Mouse (Mus musculus) layer of hippocampus, adult 9-11 months (tissue): Measurements from ENCODE around the gene Stub1.

ENCODE experiments used
- DNase-seq: peaks from one replicate; pipeline ENCODE4 v3.0.0; 2022

Gene Stub1

DNA sequence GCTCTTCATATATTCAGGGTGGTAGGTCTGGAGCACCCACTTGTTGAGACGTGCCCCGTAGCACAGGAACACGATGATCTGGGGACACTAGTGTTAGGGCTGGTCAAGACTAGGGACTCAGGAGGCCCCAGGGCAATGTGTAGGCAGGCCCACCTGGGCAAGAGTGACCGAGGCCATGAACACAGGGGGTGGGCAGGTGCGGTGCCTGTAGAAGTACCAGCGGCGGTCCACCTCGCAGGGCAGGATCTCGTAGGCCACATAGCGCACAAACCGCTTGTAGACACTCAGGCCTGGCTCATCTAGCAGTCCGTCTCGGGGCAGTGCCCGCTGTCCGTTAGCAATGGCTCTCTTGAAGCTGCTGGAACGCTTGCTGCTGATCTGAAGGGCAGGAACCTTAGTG lies 2.6 kb upstream of the Stub1 start:
- DNase-seq: no peak

DNA sequence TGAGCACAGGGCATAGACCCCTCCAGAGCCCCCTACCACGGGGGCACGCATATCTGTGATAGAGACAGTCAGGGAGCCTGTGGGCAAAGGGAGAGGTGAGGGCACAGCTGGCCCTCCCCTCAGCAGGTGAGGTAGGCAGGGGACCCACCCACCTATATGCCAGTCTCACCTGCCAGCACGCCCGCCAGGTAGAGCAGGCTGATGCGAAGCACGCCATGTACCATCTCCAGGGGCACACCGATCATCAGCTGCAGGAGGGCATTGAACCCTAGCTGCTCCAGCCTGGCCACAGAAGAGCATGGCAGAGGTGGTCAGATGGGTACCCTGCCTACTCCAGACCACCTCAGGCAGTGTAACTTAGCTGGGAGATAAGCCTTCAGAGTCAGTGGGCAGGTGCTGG lies 2.1 kb upstream of the Stub1 start:
- DNase-seq: no peak

DNA sequence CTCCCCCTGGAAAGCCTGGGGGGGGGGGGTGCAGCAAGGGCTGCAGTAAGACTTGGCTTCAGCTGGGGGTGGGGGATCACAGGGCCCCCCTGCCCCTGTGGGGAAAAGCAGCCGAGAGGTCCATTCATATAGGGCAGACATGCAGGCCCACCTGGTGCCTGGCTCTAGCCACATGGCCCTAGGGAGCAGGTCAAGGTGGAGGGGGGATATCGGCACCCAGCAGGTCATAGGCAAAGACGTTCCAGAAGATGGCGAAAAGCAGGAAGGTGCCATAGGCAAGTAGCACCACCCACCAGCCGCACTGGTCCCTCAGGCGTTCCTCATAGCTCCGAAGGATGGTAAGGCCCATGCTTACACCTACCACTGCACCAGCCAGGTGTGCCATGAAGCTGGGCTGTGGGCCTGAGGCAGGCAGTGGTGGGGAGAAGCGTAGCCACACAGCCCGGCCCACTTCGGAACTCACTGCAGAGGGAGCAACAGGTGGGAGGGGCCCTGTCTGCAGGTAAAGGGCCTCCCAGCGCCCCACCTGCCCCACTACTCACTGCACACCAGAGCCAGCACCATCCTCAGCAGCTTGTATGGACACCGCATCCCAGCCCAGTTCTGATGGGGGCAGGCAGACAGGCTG lies 1.5 kb upstream of the Stub1 start:
- DNase-seq: no peak

DNA sequence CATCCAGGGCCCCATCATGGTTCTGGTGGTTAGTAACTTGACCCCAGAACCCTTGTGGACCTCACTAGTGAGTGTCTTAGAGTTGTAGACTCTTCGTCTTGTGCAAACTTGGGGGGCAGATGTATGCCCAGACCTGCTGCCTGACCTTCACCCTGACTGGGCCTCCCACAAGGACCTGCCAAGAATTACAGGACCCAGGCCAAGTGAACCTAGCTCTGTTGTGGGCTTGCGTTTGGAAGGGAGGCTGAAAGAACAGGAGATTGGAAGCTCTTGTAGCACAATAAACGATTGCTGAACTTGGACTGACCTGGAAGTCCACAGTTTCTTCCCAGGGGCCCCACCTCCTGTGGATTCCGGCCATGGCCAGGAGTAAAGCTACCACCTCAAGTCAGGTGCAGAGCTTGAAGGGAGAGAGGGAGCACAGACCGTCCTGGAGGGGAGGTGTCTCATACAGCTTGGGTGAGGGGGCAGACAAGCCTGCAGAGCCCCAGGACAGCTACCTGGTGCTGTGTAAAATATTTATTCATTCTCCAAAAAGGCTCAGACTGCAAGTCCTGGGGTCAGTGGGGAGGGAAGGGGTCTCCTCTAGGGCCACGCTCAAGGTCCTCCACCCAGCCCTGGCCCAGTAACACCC lies 874 bp upstream of the Stub1 start:
- no peak for DNase-seq

DNA sequence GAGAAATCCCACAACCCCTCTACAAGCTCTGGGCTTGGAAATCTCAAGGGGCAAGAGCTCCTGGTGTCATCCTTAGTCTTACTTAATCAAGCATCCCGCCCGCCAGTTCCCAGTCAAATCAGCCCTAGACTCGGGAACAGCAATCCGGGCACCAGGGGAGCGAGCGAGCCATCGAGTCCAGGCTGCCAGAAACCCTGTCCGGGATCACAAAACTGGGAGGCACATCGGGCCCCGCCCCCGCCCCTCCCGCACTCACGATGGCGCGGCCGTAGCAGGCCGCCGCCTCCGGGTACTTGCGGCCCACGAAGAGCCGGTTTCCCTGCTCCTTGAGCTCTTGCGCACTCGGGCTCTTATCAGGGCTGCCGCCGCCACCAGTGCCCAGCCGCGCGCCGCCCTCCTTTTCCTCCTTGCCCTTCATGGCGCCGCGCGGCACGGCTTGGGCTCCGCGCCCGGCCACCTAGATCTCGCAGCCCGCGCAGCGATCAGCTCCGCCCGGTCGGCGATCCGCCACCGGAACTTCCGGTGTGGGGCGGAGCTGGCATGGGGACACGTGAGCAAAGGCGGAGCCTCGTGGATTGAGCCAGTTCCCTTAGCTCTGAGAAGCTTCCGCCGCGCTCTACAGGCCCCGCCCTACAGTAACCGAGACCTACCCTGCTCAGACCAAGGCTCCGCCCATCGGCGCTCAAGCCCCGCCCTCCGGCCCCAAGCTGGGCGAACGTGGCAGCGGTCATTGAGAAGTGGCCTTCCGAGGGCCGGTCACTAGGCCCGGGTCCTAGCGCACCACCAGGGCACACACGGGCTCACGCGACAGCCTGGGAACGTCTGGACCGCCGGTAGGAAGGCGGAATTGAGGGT lies 541 bp downstream of the Stub1 start:
- peak; percentile 100 for DNase-seq

DNA sequence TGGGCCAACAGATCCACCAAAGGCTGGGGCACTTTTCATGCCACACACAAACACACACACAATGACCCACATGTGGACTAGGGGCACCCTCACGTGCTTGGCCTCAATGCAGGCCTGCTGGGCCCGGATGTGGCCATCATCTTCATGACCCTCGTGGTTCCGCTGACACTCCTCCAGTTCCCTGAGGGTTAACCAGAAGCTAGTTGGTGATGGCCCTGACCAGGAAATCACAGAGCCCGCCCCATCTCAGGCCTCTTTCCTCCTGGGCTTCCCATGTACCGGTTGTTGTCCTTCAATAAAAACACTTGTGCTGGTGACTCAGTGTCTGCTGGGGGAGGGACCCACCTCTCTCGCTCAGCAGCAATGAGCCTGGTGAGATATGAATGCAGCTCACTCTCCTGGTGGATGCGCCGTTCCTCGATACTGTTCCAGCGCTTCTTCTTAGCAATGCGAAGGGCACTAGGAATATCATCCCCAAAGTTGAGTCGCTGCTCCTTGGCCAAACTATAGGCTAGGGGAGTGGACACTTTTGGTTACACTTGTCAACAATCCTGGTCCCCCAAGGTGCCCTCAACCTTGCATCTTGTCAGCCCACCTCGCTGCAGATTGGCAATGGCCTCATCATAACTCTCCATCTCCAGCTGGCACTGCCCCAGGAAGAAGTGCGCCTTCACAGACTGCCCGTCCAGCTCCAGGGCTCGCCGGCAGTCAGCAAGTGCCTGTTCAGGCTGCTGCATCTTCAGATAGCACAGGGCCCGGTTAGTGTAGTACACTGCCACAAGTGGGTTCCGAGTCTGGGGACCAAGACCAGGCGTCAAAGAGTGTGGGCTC lies 1.5 kb downstream of the Stub1 start:
- DNase-seq: no peak

DNA sequence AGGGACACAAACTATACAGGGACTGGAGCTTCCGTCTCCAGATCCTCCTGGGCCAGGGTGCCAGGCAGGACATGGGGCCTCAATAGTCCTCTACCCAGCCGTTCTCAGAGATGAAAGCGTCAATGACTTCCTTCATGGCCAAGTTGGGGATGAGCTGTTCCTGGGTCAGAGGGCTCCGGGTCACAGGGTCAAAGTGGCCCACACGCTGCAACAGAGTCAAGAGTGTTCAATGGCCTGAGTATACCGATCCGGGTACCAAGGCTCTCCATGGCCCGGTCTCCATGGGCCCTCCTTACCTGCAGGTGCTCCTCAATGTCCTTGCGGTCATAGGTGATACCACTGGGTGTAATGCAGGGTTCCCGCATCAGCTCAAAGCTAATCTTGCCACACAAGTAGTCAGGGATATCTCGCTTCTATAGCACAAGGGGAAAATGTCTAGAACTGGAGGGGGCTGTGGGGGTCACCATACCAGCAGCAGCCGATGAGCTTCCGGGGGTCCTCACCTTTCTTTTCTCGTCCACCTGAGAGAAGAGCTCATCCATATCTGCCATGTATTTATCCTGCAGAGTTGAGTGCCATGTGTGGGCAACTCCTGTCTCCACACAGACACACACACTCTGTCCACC lies 2.3 kb downstream of the Stub1 start:
- DNase-seq: no peak

DNA sequence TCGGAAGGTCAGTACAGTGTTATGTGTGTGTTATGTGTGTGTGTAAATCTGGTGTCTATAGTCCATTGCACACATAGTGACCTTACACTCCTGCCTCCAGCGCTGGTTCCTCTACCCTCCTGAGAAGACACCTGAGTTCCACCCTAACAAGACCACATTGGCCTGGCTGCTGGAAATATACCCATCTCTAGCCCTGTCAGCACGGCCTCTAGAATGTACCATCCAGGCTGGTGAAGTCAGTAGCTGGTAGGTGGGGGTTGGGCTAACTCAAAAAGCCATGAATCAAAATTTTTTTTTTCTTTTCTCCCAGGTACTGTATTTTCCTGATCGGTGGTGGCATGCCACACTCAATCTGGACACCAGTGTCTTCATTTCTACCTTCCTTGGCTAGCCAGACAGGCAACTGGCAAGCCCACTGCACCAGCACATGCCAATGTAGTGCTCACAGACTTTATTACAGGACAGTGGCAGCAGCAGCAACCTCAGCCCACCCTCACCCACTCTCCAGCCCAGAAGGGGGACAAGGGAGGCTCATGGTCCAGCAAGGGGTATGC lies 2.9 kb downstream of the Stub1 start:
- DNase-seq: no peak

DNA sequence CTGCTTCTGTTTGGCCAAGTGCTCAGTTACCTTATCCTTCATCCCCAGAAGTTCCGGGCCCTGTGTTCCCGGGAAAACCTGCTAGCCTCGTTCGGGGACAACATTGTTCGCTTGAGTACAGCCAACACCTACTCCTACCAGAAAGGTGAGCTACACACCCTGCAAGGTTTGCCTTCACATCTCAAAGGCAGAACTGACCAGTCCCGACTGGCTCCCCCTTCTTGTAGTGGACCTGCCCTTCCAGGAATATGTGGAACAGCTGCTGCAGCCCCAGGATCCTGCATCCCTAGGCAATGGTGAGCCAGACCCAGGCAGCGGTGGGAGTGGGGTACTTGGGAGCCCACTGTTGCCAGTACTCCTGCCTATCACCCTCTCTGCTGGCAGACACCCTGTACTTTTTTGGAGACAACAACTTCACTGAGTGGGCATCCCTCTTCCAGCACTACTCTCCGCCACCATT lies 3.6 kb downstream of the Stub1 start:
- no peak for DNase-seq

DNA sequence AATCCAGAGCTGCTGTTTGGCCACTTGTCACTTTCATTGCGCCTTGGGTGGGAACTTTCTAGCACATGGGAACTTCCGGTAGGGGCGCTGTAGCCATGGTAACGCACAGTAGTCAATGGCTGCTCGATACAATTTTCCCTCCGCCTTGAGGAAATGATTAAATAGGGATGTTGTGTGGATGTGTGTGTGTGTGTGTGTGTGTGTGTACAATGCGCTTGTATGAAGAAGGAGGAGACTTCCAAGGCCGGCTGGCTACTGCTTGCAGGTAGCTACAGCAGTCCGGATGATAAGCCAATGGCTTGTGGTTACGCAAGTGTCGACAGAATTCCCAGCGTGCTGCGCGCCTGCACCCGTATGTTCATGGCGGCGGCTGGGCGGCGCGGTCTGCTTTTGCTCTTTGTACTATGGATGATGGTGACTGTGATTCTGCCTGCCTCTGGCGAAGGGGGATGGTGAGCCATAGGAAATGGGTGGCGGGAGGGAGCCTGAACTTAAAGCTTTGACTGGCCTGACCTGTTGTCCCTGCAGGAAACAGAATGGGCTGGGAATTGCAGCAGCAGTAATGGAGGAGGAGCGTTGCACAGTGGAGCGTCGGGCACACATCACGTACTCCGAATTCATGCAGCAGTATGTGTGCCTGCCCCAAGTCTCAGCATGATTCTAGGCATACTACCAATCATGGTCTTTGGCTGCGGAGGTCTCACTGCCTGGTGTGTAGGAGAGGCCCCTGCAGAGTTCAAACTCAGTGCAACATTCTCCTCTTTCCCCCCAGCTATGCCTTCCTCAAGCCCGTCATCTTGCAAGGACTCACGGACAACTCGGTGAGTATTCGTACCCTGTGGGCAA lies 4.3 kb downstream of the Stub1 start, which contains the start of gene Jmjd8:
Jmjd8 (plus strand) TSS at position 156 of the 846 bp plus-strand sequence.
- peak; percentile 87 for DNase-seq

DNA sequence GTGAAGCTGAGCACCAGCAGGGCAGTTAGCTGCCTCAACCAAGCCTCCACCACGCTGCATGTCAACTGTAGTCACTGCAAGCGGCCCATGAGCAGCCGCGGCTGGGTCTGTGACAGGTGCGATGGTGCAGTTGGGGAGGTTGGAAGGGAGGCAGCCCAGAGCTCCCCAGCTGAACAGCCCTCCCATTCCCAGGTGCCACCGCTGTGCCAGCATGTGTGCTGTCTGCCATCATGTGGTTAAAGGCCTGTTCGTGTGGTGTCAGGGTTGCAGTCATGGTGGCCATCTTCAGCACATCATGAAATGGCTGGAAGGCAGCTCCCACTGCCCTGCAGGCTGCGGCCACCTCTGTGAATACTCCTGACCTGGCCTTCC lies 5.0 kb downstream of the Stub1 start:
- DNase-seq: no peak

DNA sequence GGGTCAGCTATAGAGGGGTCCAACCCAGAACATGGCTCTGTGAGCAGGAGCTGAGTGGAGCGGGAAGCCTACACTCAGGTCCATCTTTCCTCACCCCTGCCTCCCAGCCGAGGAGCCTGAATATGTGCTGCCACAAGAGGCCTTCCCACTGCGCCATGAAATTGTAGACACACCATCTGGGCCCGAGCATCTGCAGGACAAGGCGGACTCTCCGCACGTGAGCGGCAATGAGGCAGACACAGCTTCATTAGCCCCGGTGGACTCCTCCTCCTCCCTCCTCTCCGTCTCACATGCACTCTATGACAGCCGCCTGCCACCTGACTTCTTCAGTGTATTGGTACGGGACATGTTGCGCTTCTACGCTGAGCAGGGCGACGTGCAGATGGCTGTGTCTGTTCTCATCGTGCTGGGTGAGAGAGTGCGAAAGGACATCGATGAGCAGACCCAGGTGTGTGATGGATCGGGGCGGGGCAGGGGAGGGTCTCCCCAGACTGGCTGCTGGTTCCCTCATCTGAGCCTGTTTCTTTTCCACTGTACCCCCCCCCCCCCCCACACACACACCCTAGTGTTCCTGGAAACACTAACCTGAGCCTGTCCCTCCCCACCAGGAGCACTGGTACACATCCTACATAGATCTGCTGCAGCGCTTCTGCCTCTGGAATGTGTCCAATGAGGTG lies 5.5 kb downstream of the Stub1 start:
- no peak for DNase-seq

DNA sequence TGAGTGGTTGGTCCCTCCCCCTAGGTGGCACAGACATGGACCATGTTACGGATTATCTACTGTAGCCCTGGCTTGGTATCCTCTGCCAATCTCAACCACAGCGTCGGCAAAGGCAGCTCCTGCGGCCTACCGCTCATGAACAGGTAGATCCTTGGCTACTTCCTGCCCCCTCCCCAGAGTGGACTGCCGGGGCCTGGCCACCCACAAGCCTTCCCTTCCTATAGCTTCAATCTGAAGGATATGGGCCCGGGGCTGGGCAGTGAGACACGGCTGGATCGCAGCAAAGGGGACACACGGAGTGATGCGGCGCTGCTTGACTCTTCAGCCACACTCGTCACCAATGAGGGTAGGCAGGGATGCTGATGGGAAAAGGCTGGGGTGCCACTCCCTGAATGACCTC lies 6.2 kb downstream of the Stub1 start:
- DNase-seq: no peak

DNA sequence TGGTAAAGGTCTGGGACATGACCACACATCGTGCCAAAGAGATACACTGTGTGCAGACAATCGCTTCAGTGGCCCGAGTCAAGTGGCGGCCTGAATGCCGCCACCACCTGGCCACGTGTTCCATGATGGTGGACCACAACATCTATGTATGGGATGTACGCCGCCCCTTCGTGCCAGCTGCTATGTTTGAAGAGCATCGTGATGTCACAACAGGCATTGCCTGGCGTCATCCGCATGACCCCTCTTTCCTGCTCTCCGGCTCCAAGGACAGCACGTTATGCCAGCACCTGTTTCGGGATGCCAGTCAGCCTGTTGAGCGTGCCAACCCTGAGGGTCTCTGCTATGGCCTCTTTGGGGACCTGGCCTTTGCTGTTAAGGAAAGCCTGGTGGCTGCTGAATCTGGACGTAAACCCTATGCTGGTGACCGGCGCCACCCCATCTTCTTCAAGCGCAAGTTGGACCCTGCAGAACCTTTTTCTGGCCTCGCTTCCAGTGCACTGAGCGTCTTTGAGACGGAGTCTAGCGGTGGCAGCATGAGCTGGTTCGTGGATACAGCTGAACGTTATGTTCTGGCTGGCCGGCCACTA lies 7.1 kb downstream of the Stub1 start:
- no peak for DNase-seq

DNA sequence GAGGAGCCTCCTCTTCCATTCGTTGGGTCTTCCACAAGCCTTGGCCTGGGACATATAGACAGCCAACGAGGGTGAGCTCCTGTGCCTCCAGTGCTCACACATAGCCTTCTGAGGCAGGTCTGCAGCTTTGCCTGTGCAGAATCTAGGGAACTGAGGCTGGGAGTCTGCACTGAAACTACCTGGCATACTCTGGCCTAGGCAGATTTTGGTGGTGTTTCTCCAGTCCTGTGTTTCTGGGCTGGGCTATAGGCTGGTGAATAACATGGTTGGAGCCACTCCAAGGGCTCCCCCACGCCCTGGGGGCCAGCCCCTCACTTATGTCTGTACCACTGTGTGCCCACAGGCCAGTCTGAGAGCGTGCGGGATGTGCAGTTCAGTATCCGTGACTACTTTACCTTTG lies 7.9 kb downstream of the Stub1 start:
- DNase-seq: no peak

DNA sequence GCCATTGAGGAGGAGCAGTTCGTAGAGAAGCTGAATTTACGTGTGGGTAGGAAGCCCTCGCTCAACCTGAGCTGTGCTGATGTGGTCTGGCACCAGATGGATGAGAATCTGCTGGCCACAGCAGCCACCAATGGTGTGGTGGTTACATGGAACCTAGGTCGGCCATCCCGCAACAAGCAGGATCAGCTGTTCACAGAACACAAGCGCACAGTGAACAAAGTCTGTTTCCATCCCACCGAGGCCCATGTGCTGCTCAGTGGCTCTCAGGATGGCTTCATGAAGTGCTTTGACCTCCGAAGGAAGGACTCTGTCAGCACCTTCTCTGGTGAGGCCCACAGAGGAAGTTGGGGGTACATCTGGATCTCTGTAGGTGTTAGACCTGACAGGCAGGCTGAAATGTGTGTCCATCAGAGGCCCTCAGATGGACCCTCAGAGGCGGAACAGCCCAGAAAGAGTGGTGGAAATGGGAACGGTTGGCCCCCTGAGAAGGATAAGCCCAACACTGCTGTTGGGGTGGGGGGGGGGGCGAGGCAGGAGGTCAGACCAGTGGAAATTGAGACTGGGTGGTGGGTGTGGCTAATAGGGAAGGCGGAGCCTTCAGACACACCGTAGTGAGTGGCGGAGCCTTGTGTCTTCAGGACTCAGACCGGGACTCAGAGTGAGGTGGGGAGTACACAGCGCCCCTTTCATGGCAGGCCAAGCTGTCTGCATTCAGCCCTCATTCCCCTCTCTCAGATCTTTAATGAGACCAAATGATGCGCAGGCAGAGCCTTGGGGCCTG lies 8.7 kb downstream of the Stub1 start:
- DNase-seq: no peak

DNA sequence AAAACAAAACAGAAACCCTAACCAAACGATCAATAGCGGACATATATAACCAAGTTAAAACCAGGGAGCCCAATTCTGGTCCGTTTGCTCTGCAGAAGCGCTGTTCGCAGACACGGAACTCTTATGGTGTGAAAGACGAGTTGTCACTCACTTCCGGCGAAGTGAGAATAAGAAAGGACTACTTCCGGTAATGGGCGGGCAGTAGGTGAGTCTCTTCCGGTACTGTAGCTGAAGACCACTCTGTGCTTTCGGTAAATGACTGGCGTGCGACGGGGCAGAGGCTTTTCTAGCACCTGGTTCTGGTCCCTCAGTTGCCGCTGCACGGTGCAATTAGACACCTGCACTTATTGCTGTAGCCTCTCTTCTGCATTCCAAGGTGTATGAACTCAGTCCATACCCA lies 9.8 kb downstream of the Stub1 start, which contains the start of gene Wdr24:
Wdr24 (plus strand) TSS at position 176 of the 400 bp plus-strand sequence.
- peak; percentile 85 for DNase-seq

DNA sequence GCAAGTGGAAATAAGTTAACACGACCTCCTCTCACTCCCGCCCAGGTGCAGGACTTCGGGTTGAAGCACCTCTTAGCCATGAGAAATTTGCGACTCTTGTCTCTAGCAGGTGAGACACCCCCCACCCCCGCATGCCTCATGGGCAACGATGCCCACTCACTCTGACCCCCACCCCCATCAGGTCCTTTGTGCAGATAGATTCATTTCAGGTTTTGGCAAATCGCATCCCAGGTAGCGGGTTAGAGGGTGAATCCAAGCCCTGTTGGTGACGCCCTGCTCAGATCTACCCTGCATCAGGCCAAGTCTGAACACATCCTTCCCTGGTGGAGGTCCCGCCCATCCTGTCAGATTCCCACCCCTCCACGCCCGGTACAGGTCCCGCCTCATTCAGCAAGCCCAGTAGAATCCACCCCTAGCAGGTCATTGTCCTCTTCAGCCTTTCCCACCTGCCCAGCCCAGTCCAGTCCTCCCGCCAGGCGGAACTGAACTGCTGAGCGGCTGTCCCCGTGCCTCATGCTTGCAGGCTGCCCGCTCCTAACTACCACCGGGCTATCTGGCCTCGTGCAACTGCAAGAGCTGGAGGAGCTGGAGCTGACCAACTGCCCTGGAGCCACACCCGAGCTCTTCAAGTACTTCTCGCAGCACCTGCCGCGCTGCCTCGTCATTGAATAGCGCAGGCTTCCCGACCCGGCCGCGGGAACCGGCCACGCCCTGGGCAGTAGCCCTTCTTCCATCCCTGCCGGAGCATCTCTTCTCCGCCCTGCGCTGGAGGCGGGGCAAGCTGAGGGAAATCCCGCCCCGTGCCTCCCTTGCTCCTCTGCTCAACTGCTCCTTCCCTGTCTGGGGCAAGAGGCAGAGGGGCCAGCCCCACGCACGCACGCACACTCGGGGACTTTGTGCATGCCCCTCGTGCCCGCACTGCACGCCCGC lies 14.1 kb downstream of the Stub1 start:
- no peak for DNase-seq
